Mouse (Mus musculus): ENCODE results near the gene Hsd17b13. TPM values are rescaled to one million over a fixed set of nuclear protein-coding genes. Genes with fewer than 3 reads are reported as not detected.

Hsd17b13 gene
- polyA plus RNA-seq, 1 experiment from 2014 or later = 76.5 TPM

- WGBS = 63% methylated on average over 4 of the region's 4 CpGs
- no peaks in the 10 kb centered on the region for H3K36me3 ChIP-seq (ENCODE audit: control insufficient read depth, insufficient read depth)
- no peak overlapping the region for H3K9ac ChIP-seq (ENCODE audit: low read depth, low read length)
- ATAC-seq = no peak
- no peaks in the 10 kb centered on the region for H3K9me3 ChIP-seq (ENCODE audit: control insufficient read depth)
- H3K27me3 ChIP-seq (replicated peaks; ENCODE audit: control insufficient read depth, insufficient read depth, low read length) = no peaks in the 10 kb centered on the region
- H3K4me1 ChIP-seq (replicated peaks; ENCODE audit: control insufficient read depth, insufficient read depth, low read length) = no peaks in the 10 kb centered on the region
- no peak overlapping the region for H3K4me3 ChIP-seq (ENCODE audit: low read depth, low read length)
- no peak for TF ChIP-seq CTCF (IDR thresholded peaks at IDR 0.05; ENCODE audit: low read depth)
- no peak overlapping the region for H3K27ac ChIP-seq (ENCODE audit: low read depth, low read length)
- no peak overlapping the region for H3K4me2 ChIP-seq (replicated peaks; ENCODE audit: low read depth)
These were observed 64.1 kb downstream of the Hsd17b13 start for GRCm38 (mm10) chr5:103913150-103913549.

- ATAC-seq = no peak; the same call in 1 of the 2 replicates
- no peak overlapping the region for H3K9ac ChIP-seq (ENCODE audit: low read depth, low read length)
- TF ChIP-seq CTCF (IDR thresholded peaks at IDR 0.05; ENCODE audit: low read depth) = no peak
- no peaks in the 10 kb centered on the region for H3K36me3 ChIP-seq (ENCODE audit: control insufficient read depth, insufficient read depth)
- no peaks in the 10 kb centered on the region for H3K4me1 ChIP-seq (replicated peaks; ENCODE audit: control insufficient read depth, insufficient read depth, low read length)
- H3K27me3 ChIP-seq (replicated peaks; ENCODE audit: control insufficient read depth, insufficient read depth, low read length) = no peaks in the 10 kb centered on the region
- WGBS = 79% methylated on average over 5 of the region's 5 CpGs
- no peaks in the 10 kb centered on the region for H3K9me3 ChIP-seq (ENCODE audit: control insufficient read depth)
- peak overlapping the region; percentile 96 for H3K4me2 ChIP-seq (replicated peaks; ENCODE audit: low read depth)
- peak overlapping the region; percentile 88; the same call in 1 of the 2 replicates for H3K4me3 ChIP-seq (ENCODE audit: low read depth, low read length)
- H3K27ac ChIP-seq (ENCODE audit: low read depth, low read length) = no peak overlapping the region
These were observed 65.7 kb downstream of the Hsd17b13 start for GRCm38 (mm10) chr5:103911555-103911954.

GRCm38 (mm10) chr5:103910748-103911409 is 66.3 kb downstream of the Hsd17b13 start, which contains the start of gene Klhl8:
TSS of gene Klhl8 (minus strand) at chr5:103911259.
- ATAC-seq = peak; percentile 98
- Histone ChIP-seq H3K4me3 (ENCODE audit: low read depth, low read length) (peak within 1 kb of the TSS; percentile 88), H3K4me2 (replicated peaks; ENCODE audit: low read depth) (peak within 1 kb of the TSS; percentile 96), H3K4me1 (replicated peaks; ENCODE audit: control insufficient read depth, insufficient read depth, low read length) (no peaks in the 10 kb centered on the region), H3K36me3 (ENCODE audit: control insufficient read depth, insufficient read depth) (no peaks in the 10 kb centered on the region), H3K27me3 (replicated peaks; ENCODE audit: control insufficient read depth, insufficient read depth, low read length) (no peaks in the 10 kb centered on the region), H3K27ac (ENCODE audit: low read depth, low read length) (no peak within 1 kb of the TSS), H3K9ac (ENCODE audit: low read depth, low read length) (peak within 1 kb of the TSS; percentile 84), H3K9me3 (ENCODE audit: control insufficient read depth) (no peaks in the 10 kb centered on the region)
- TF ChIP-seq CTCF (IDR thresholded peaks at IDR 0.05; ENCODE audit: low read depth) = no peak
- under 1% methylated on average over 68 of the region's 86 CpGs for WGBS

GRCm38 (mm10) chr5:103910156-103910555 is 67.1 kb downstream of the Hsd17b13 start:
- Histone ChIP-seq H3K36me3 (ENCODE audit: control insufficient read depth, insufficient read depth) (no peaks in the 10 kb centered on the region), H3K4me1 (replicated peaks; ENCODE audit: control insufficient read depth, insufficient read depth, low read length) (no peaks in the 10 kb centered on the region), H3K9ac (ENCODE audit: low read depth, low read length) (peak overlapping the region; percentile 84), H3K27me3 (replicated peaks; ENCODE audit: control insufficient read depth, insufficient read depth, low read length) (no peaks in the 10 kb centered on the region), H3K9me3 (ENCODE audit: control insufficient read depth) (no peaks in the 10 kb centered on the region), H3K4me3 (ENCODE audit: low read depth, low read length) (peak overlapping the region; percentile 88; the same call in 1 of the 2 replicates), H3K27ac (ENCODE audit: low read depth, low read length) (no peak overlapping the region), H3K4me2 (replicated peaks; ENCODE audit: low read depth) (peak overlapping the region; percentile 96)
- WGBS = 38% methylated on average over 7 of the region's 9 CpGs
- no peak for TF ChIP-seq CTCF (IDR thresholded peaks at IDR 0.05; ENCODE audit: low read depth)
- no peak for ATAC-seq

GRCm38 (mm10) chr5:103909466-103909865 is 67.7 kb downstream of the Hsd17b13 start:
- ATAC-seq = no peak
- 68% methylated on average over 3 of the region's 3 CpGs for WGBS

GRCm38 (mm10) chr5:103908851-103909250 is 68.4 kb downstream of the Hsd17b13 start:
- no peak for TF ChIP-seq CTCF (IDR thresholded peaks at IDR 0.05; ENCODE audit: low read depth)
- Histone ChIP-seq H3K4me1 (replicated peaks; ENCODE audit: control insufficient read depth, insufficient read depth, low read length) (no peaks in the 10 kb centered on the region), H3K4me2 (replicated peaks; ENCODE audit: low read depth) (no peak overlapping the region), H3K9me3 (ENCODE audit: control insufficient read depth) (no peaks in the 10 kb centered on the region), H3K4me3 (ENCODE audit: low read depth, low read length) (no peak overlapping the region), H3K36me3 (ENCODE audit: control insufficient read depth, insufficient read depth) (no peaks in the 10 kb centered on the region), H3K27me3 (replicated peaks; ENCODE audit: control insufficient read depth, insufficient read depth, low read length) (no peaks in the 10 kb centered on the region), H3K27ac (ENCODE audit: low read depth, low read length) (no peak overlapping the region), H3K9ac (ENCODE audit: low read depth, low read length) (no peak overlapping the region)
- ATAC-seq = no peak
- 64% methylated on average over 7 of the region's 7 CpGs for WGBS

More at GRCm38 (mm10) chr5:103909466-103909865, 67.7 kb downstream of the Hsd17b13 start:
- no peaks in the 10 kb centered on the region for H3K27me3 ChIP-seq (replicated peaks; ENCODE audit: control insufficient read depth, insufficient read depth, low read length)
- no peak overlapping the region for H3K9ac ChIP-seq (ENCODE audit: low read depth, low read length)
- no peak overlapping the region for H3K4me2 ChIP-seq (replicated peaks; ENCODE audit: low read depth)
- no peak for TF ChIP-seq CTCF (IDR thresholded peaks at IDR 0.05; ENCODE audit: low read depth)
- no peak overlapping the region for H3K4me3 ChIP-seq (ENCODE audit: low read depth, low read length)
- no peak overlapping the region for H3K27ac ChIP-seq (ENCODE audit: low read depth, low read length)
- H3K4me1 ChIP-seq (replicated peaks; ENCODE audit: control insufficient read depth, insufficient read depth, low read length) = no peaks in the 10 kb centered on the region
- H3K9me3 ChIP-seq (ENCODE audit: control insufficient read depth) = no peaks in the 10 kb centered on the region
- no peaks in the 10 kb centered on the region for H3K36me3 ChIP-seq (ENCODE audit: control insufficient read depth, insufficient read depth)

All from intestine, postnatal 0 days (tissue).